7 mouse cellular contexts compared by ENCODE assay signal in the genomic region with DNA sequence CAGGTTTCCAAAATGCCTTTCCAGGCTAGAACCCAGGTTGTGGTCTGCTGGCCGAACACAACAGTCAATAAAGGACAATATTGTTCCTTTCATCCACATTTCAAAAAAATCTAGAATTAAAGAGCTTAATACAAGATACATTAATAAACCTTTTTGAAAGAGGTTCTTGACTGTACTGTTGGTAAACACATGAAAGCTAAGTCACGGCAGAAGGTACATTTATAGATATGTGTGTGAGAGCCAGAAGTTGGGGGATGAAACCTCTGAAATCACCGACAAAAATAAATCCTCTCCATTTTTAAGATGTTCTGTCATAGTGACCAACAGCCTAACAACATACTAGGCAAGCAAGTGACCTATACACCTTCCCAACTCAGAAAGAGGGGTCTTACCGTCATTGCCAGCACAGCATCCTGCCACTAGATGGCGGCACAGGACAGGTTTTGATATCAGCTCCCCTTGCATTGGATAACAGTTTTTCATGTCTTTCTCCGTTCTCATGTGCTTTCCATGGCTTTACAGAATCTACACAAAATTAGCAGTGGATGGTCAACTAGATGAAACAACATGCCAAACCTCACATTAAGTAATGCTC.
DNase-seq lines count a peak whose midpoint lies in the region; ATAC-seq and TF ChIP-seq lines count a peak whose summit lies in the region.

No protein-coding gene starts in this region.

- peak; percentile 74 for ATAC-seq in limb, embryonic 11.5 days (ENCODE audit: insufficient number of reproducible peaks, low FRiP score, low TSS enrichment, low read depth)
- ATAC-seq in midbrain, embryonic 15.5 days (replicated peaks): peak; percentile 85; the same call in 1 of the 2 replicates

- H3K36me3 ChIP-seq in limb, embryonic 11.5 days (ENCODE audit: control insufficient read depth, insufficient read depth, low read length): no peaks in the 10 kb centered on the region
- H3K36me3 ChIP-seq in midbrain, embryonic 15.5 days (replicated peaks): no peaks in the 10 kb centered on the region
- no peaks in the 10 kb centered on the region for H3K36me3 ChIP-seq in spleen, adult 2 months (ENCODE audit: control insufficient read depth, insufficient read depth, low read length)

- no peaks in the 10 kb centered on the region for H3K4me1 ChIP-seq in cortical plate, adult 2 months (ENCODE audit: control insufficient read depth, insufficient read depth, low read length)
- H3K4me1 ChIP-seq in limb, embryonic 11.5 days (ENCODE audit: control insufficient read depth, insufficient read depth, low read length): no peaks in the 10 kb centered on the region
- H3K4me1 ChIP-seq in midbrain, embryonic 15.5 days: no peaks in the 10 kb centered on the region
- H3K4me1 ChIP-seq in spleen, adult 2 months (ENCODE audit: control insufficient read depth, insufficient read depth, insufficient read length): no peaks in the 10 kb centered on the region

- no peaks in the 10 kb centered on the region for H3K27me3 ChIP-seq in limb, embryonic 11.5 days (ENCODE audit: control insufficient read depth, insufficient read depth, low read length)
- no peaks in the 10 kb centered on the region for H3K27me3 ChIP-seq in midbrain, embryonic 15.5 days (replicated peaks)
- H3K27me3 ChIP-seq in spleen, adult 2 months (ENCODE audit: control insufficient read depth, insufficient read depth, low read length): no peaks in the 10 kb centered on the region

- H3K9ac ChIP-seq in limb, embryonic 11.5 days (ENCODE audit: low read length): no peak overlapping the region
- no peak overlapping the region for H3K9ac ChIP-seq in midbrain, embryonic 15.5 days

- no peak overlapping the region for H3K27ac ChIP-seq in cortical plate, adult 2 months (ENCODE audit: insufficient read depth, low read length)
- H3K27ac ChIP-seq in limb, embryonic 11.5 days (replicated peaks; ENCODE audit: low read depth, low read length): no peak overlapping the region
- H3K27ac ChIP-seq in midbrain, embryonic 15.5 days: no peak overlapping the region
- no peak overlapping the region for H3K27ac ChIP-seq in spleen, adult 2 months (ENCODE audit: insufficient read depth, low read length)

- WGBS in limb, embryonic 11.5 days: 21% methylated on average over 6 of the region's 6 CpGs
- 12% methylated on average over 6 of the region's 6 CpGs for WGBS in midbrain, embryonic 15.5 days
- 20% methylated on average over 6 of the region's 6 CpGs for WGBS in spleen, adult 2 months

- H3K9me3 ChIP-seq in limb, embryonic 11.5 days (ENCODE audit: control insufficient read depth, low read length): no peaks in the 10 kb centered on the region
- H3K9me3 ChIP-seq in midbrain, embryonic 15.5 days: no peaks in the 10 kb centered on the region

- no peak overlapping the region for H3K4me3 ChIP-seq in cortical plate, adult 2 months (ENCODE audit: insufficient read depth, low read length)
- no peak overlapping the region for H3K4me3 ChIP-seq in limb, embryonic 11.5 days (ENCODE audit: low read depth, low read length)
- H3K4me3 ChIP-seq in midbrain, embryonic 15.5 days: no peak overlapping the region
- H3K4me3 ChIP-seq in spleen, adult 2 months (ENCODE audit: extremely low read depth, insufficient read depth, insufficient read length): no peak overlapping the region

- no peak for TF ChIP-seq POLR2A in cortical plate, adult 2 months (IDR thresholded peaks at IDR 0.05; ENCODE audit: extremely low read depth, insufficient read depth, low read length)
- no peak for TF ChIP-seq POLR2A in spleen, adult 2 months (IDR thresholded peaks at IDR 0.05; ENCODE audit: low read depth, low read length)

- H3K4me2 ChIP-seq in limb, embryonic 11.5 days (ENCODE audit: low read depth, severe bottlenecking): no peak overlapping the region
- H3K4me2 ChIP-seq in midbrain, embryonic 15.5 days: no peak overlapping the region; the same call in 1 of the 2 replicates

- DNase-seq in adrenal gland, adult 18-20 months (ENCODE audit: low spot score in 2 of 2): peak; percentile 81 to 82
- peak; percentile 24 for DNase-seq in gastrocnemius, postnatal 25 days
- peak; percentile 79 for DNase-seq in kidney, adult 18-20 months
- DNase-seq in limb, embryonic 11.5 days (ENCODE audit: low spot score): peak; percentile 94
- peak; percentile 49 to 76 for DNase-seq in spleen, adult 2 months (ENCODE audit: low read depth in 1 of 2, low spot score in 2 of 2)

- peak; percentile 98 for TF ChIP-seq CTCF in cortical plate, adult 2 months (IDR thresholded peaks at IDR 0.05; ENCODE audit: extremely low read depth, insufficient read depth, low read length)
- peak; percentile 84; the same call in 1 of the 2 replicates for TF ChIP-seq CTCF in spleen, adult 2 months (IDR thresholded peaks at IDR 0.05; ENCODE audit: extremely low read depth, insufficient read depth, insufficient read length, insufficient replicate concordance)

Comparison
In these comparisons a context has a peak if more than half of its experiments do, and no peak if none do; other contexts are left out.
1. DNase-seq: peak in every context shown above with its lines; median percentile 94 in limb, embryonic 11.5 days; 82 in adrenal gland, adult 18-20 months; 79 in kidney, adult 18-20 months; 62 in spleen, adult 2 months; 24 in gastrocnemius, postnatal 25 days.